Mouse (Mus musculus): ENCODE measurements around the gene Fam166a. TPM values are rescaled to one million over a fixed set of nuclear protein-coding genes. Genes with fewer than 3 reads are reported as not detected.

The Fam166a gene
- total RNA-seq, 4 experiments from 2014 or later = 1.4 TPM; not detected in 3

DNA sequence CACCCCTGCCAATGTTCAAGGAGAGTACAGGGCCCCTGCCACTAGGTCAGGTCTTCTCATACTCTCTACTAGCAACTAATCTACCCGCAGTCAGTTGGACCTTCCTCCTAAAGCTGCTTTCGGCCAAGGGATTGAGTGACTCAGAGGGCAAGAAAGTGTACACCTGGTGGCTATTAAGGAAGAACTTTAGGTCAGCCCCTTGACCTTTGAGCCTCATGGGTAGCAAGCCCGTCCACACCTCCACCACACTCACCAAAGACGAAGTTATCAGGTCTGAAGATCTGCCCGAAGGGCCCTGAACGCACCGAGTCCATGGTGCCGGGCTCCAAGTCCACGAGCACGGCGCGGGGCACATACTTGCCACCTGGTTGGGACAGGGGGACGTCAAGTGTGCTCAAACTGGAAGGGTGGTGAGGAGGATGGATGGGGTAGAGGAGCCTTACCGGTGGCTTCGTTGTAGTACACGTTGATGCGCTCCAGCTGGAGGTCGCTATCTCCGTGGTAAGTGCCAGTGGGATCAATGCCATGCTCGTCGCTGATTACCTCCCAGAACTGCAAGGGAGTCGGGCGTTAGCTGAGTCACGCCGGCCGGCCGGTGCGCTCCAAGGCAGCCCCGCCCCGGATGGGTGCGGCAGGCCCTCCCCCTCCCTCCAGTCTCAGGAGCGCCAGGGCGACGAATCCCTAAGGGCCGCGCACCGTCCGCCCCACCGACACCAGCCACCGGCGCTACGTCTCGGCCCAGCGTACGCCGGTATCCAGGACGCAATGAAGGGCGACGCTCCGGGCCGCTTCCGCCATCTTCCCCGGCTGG, 5.3 kb downstream of the Fam166a start:
- peak in 1 of 2 experiments; percentile 83 for DNase-seq (ENCODE audit: low spot score in 2 of 2)

- DNase-seq (ENCODE audit: low spot score in 2 of 2) = no peak
Measured at GRCm38 (mm10) chr2:25224492-25224765, 5.9 kb downstream of the Fam166a start, which contains the start of gene Tubb4b. TSS of gene Tubb4b (minus strand) at chr2:25224702.

DNA sequence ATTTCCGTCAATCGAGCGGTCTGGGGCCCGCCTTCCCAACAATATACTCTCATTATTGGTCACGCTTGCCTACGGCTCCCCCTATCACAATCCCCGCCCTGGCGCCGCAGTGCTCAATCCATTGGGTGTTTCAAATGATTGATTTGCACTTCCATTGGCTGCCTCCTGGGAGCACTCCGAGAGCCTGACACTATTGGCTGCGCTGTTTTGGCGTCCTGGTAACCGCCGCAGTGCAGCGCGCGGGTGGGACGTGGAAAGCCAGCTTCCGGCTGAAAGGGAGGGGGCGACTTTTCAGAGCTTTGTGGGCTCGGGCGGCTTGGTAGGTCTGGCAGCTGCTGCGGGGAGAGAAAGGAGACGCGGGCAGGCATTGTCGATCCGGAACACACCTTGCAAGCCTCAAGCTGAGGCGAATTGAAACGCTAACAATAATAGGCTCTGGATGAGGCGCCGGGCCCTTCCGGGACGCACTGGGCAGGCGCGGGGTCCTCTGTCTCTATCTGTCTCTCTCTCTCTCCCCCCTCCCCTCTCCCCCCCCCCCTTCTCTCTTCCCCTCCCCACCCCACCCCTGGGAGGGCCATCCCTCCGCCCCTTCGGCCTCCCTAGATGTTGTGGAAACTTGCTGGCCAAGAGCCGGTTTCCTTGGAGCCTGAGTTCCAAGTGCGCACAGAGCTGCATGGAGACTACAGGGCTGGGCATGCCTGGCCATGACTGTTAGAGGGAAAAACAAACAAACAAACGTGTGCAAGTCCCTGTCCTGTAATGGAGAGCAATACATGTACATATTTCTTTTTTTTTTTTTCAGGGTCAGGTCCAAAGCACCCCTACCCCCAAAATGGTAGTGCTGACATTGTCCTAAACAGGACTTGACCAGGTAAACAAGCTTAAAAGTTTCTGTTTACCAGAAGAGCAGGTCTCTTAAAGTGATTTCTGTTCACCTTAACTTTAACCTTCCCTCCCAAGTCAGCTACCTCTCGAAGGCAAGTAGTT, 6.5 kb downstream of the Fam166a start:
- peak; percentile 95 to 100 for DNase-seq (ENCODE audit: low spot score in 2 of 2)

- no peak for DNase-seq (ENCODE audit: low spot score in 2 of 2)
Measured at GRCm38 (mm10) chr2:25225811-25226379, 7.3 kb downstream of the Fam166a start.

DNA sequence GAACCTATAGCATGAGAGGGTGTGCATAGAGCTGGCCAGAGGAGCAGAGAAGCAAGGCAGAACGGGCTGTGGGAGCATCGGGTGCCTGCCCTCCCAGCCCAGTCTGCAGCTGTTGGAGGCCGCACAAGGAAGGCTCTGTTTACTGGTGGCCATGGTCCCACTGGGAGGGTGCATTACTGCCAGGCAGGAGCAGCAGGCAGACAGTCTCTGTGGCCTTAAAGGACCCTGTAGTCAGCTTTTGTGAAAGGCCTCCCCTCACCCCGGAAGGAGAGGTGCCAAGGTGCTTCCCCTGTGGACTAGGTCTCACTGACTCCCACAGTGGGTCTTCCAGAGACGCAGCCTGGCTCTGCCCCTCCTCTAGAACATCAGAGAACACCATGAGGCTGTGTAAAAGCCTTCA, 8.3 kb downstream of the Fam166a start:
- peak in 1 of 2 experiments; percentile 76 for DNase-seq (ENCODE audit: low spot score in 2 of 2)

- no peak for DNase-seq (ENCODE audit: low spot score in 2 of 2)
Measured at GRCm38 (mm10) chr2:25227406-25227805, 8.9 kb downstream of the Fam166a start.

DNA sequence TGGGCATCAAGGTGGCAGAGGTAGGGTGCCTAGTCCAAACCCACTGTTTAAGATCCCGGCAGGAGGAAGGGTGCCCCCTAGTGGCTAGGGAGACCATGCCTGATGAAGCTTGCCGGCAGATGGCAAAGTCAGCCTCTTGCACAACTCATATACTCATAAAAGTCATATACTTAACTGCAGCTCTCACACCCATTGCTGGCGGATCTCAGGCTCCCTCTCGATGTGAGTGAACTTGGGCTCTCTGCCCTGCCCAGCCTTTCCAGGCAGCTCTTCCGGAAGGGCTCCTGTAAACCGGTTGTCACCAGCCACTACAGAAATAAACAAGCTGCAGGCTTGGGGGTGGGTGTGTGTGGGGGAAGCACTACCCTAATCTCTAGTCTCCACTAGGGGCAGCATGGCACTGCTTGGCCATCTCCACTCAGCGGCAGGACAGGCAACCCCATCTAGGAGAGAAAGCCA, 9.9 kb downstream of the Fam166a start:
- peak; percentile 56 to 83 for DNase-seq (ENCODE audit: low spot score in 2 of 2)

DNA sequence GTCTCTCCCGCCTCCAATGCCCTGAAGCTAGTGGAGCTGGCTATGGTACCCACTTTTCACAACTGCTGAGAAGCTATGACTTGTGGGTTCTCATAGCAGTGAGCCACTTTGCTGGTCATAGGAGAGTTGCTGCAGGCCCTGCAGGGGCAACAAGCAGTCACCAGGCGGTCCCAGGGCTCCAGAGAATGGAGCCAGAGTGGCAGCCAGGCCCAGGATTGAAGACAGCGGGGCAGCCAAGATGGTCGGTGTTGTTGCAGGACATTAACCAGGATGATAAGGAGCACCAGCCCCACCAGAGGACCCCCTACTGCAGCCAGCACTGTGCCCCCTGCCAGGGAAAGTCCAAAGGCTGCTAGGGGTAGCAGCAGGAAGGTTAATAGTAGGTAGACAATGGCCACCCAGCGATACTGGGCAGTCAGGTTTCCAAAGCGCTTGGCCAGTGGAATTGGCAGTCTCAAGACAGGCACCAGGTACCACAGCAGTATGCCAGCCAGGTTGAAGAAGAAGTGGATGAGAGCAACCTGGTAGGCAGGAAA, 10.5 kb downstream of the Fam166a start:
- no peak for DNase-seq (ENCODE audit: low spot score in 2 of 2)

GRCm38 (mm10) chr2:25229582-25229981, 11.0 kb downstream of the Fam166a start:
- DNase-seq (ENCODE audit: low spot score in 2 of 2) = no peak

- DNase-seq (ENCODE audit: low spot score in 2 of 2) = no peak
Measured at GRCm38 (mm10) chr2:25230581-25230980, 12.0 kb downstream of the Fam166a start.

DNA sequence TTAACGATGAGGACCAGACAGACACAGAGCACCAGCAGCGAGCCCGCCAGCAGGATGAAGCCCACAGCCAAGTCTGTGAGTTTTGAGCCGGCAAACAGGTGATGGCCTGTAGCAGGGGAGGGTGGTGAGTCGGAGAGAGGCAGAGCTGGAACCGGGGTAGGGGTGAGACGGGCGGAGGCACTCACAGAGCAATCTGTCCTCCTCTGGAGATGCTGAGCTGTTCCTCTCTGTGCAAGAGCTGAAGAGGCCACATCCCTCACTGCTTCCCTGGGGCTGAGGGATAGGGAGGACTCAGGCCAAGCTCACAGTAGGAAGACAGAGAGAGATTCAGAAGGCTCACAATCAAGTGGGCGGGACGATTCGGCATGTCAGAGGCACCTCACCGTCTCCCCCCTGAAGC, 12.5 kb downstream of the Fam166a start:
- no peak for DNase-seq (ENCODE audit: low spot score in 2 of 2)

DNA sequence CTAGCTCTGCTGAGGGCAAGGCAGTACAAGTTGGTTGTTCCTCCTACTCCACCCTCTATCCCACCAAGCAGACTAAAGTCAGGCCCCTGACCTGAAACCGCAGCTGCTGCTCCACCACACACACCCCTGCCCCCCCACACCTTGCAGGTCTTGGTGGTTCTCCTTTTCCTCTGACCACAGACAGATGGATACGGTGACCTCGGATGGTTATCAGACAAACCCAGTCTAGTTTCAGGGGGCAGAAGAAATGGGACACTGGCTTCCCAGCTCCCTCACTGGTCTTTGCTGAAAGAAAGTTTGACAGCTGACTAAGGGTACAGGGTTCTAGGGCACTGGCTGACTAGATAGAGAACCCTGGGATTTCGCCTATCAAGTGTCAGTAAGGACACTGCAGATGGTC, 14.9 kb downstream of the Fam166a start:
- no peak for DNase-seq (ENCODE audit: low spot score in 2 of 2)

DNA sequence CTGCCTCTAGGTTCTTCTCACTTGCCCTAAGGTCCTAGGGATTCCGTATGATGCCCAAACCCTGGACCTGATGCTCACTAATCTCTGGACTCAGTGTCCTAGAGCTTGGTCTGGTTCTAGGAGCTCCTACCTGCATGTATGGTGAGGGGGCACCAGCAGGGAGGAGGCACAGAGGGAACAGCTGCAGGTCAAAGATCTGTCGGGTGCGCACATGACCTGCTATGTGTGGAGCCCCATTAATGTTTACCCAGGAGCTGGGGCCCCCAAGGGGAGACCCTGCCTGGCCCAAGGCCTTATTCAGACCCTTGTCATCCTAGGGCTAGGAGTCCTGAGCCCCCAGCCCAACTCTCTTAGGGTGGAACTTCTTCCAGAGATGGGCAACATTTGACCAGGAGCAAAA, 15.5 kb downstream of the Fam166a start, which contains the start of gene Slc34a3:
Gene Slc34a3, minus strand, starts transcription at position 315 of the 400 bp plus-strand sequence.
- DNase-seq (ENCODE audit: low spot score in 2 of 2) = no peak

- DNase-seq (ENCODE audit: low spot score in 2 of 2) = no peak
Measured at GRCm38 (mm10) chr2:25234551-25235220, 16.1 kb downstream of the Fam166a start.

DNA sequence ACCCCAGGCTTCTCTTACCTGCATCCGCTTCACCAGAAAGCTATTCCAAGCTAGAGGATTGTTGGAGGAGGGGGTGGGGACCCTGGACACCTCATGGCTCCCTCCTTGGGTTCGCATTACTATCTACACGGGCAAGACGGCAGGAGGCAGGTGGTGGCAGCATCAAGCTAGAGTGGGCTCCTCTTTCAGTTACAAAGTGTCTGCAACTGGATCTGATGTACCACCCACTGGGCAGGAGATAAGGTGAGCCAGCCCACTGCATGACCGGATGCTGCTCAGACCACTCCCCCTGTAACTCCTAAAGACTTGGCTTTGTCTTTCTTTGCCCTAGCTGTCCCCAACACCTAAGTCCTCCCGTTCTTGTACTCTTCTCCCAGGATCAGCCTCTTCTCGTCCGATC, 18.1 kb downstream of the Fam166a start, which contains the start of gene Rnf224:
Gene Rnf224, minus strand, starts transcription at position 174 of the 400 bp plus-strand sequence.
- DNase-seq (ENCODE audit: low spot score in 2 of 2) = no peak

- no peak for DNase-seq (ENCODE audit: low spot score in 2 of 2)
Measured at GRCm38 (mm10) chr2:25237522-25237921, 19.0 kb downstream of the Fam166a start.

- no peak for DNase-seq (ENCODE audit: low spot score in 2 of 2)
Measured at GRCm38 (mm10) chr2:25238106-25238505, 19.6 kb downstream of the Fam166a start.

- no peak for DNase-seq (ENCODE audit: low spot score in 2 of 2)
Measured at GRCm38 (mm10) chr2:25239766-25240165, 21.2 kb downstream of the Fam166a start.

GRCm38 (mm10) chr2:25240310-25240709, 21.8 kb downstream of the Fam166a start:
- no peak for DNase-seq (ENCODE audit: low spot score in 2 of 2)

DNA sequence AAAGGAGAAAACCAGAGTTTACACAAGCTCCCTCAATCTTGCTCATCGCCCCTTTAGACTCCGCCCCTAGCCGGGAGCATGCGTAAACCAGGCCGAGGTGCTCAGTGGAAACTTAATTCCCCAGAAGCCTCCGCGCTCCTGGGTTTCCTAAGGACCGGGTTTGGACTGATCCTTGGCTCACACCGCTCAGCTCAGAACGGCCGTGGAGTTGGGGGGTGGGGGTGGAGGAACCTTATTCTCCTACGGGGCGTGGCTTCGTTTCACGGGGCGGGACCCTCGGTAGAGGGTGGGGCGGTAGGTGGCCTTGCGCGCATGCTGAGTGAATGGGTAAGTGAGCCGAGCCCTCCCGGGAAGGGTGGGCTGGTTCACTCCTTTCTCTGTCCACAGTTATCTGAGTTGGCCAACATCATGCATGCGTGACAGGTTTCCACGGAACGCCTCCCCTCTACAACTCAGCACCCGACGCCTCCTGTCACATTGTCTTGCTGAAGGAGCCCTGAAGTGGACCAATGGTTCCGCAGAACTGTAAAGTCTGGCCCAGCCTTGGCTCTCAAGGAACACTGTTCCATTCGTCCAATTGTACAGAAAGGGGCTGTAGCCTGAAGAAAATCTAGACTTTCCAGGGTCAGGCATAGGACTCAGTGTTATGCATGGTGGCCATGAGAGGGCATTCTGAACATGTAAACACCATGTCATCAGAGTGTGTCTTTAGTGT, 22.3 kb downstream of the Fam166a start:
- peak in 1 of 2 experiments; percentile 68 for DNase-seq (ENCODE audit: low spot score in 2 of 2)

All from left cerebral cortex, adult 8-10 months (tissue).